Mouse (Mus musculus): ENCODE measurements at regions not wholly inside any gene's neighbourhood (a gene's known extent, or its start where the extent isn't known, plus 50 kb on each side); places are given as distances from the start of the nearest gene placed in this dataset.

GRCm38 (mm10) chr9:71028102-71028501 lies 76.1 kb upstream of the Lipc start:
- no peaks in the 10 kb centered on the region for H3K9me3 ChIP-seq (ENCODE audit: control insufficient read depth)
- WGBS, result 87% methylated on average over 2 of the region's 2 CpGs
- H3K9ac ChIP-seq (ENCODE audit: low read depth, low read length), result no peak overlapping the region
- no peak for TF ChIP-seq CTCF (IDR thresholded peaks at IDR 0.05; ENCODE audit: low read depth)
- H3K27me3 ChIP-seq (replicated peaks; ENCODE audit: control insufficient read depth, insufficient read depth, low read length), result no peaks in the 10 kb centered on the region
- H3K4me1 ChIP-seq (replicated peaks; ENCODE audit: control insufficient read depth, insufficient read depth, low read length), result no peaks in the 10 kb centered on the region
- no peak overlapping the region for H3K27ac ChIP-seq (ENCODE audit: low read depth, low read length)
- ATAC-seq, result no peak
- H3K4me2 ChIP-seq (replicated peaks; ENCODE audit: low read depth), result no peak overlapping the region
- no peak overlapping the region for H3K4me3 ChIP-seq (ENCODE audit: low read depth, low read length)
- H3K36me3 ChIP-seq (ENCODE audit: control insufficient read depth, insufficient read depth), result no peaks in the 10 kb centered on the region

- no peak for ATAC-seq
- whole genome bisulfite sequencing, result 69% methylated on average over 2 of the region's 2 CpGs
Measured at GRCm38 (mm10) chr9:71027626-71028025, 75.6 kb upstream of the Lipc start.

GRCm38 (mm10) chr9:71025196-71025595 lies 73.2 kb upstream of the Lipc start:
- no peak overlapping the region for H3K4me3 ChIP-seq (ENCODE audit: low read depth, low read length)
- 77% methylated on average over 3 of the region's 3 CpGs for WGBS
- no peaks in the 10 kb centered on the region for H3K4me1 ChIP-seq (replicated peaks; ENCODE audit: control insufficient read depth, insufficient read depth, low read length)
- TF ChIP-seq CTCF (IDR thresholded peaks at IDR 0.05; ENCODE audit: low read depth), result no peak
- no peaks in the 10 kb centered on the region for H3K9me3 ChIP-seq (ENCODE audit: control insufficient read depth)
- no peak overlapping the region for H3K27ac ChIP-seq (ENCODE audit: low read depth, low read length)
- H3K36me3 ChIP-seq (ENCODE audit: control insufficient read depth, insufficient read depth), result no peaks in the 10 kb centered on the region
- no peak overlapping the region for H3K4me2 ChIP-seq (replicated peaks; ENCODE audit: low read depth)
- ATAC-seq, result no peak
- no peaks in the 10 kb centered on the region for H3K27me3 ChIP-seq (replicated peaks; ENCODE audit: control insufficient read depth, insufficient read depth, low read length)
- H3K9ac ChIP-seq (ENCODE audit: low read depth, low read length), result no peak overlapping the region

More at GRCm38 (mm10) chr9:71027626-71028025, 75.6 kb upstream of the Lipc start:
- no peak overlapping the region for H3K4me2 ChIP-seq (replicated peaks; ENCODE audit: low read depth)
- H3K4me3 ChIP-seq (ENCODE audit: low read depth, low read length), result no peak overlapping the region
- TF ChIP-seq CTCF (IDR thresholded peaks at IDR 0.05; ENCODE audit: low read depth), result no peak
- H3K9me3 ChIP-seq (ENCODE audit: control insufficient read depth), result no peaks in the 10 kb centered on the region
- no peak overlapping the region for H3K27ac ChIP-seq (ENCODE audit: low read depth, low read length)
- no peak overlapping the region for H3K9ac ChIP-seq (ENCODE audit: low read depth, low read length)
- no peaks in the 10 kb centered on the region for H3K36me3 ChIP-seq (ENCODE audit: control insufficient read depth, insufficient read depth)
- H3K27me3 ChIP-seq (replicated peaks; ENCODE audit: control insufficient read depth, insufficient read depth, low read length), result no peaks in the 10 kb centered on the region
- H3K4me1 ChIP-seq (replicated peaks; ENCODE audit: control insufficient read depth, insufficient read depth, low read length), result no peaks in the 10 kb centered on the region

GRCm38 (mm10) chr9:71018206-71018605 lies 66.2 kb upstream of the Lipc start:
- no peak for TF ChIP-seq CTCF (IDR thresholded peaks at IDR 0.05; ENCODE audit: low read depth)
- Histone ChIP-seq H3K9ac (ENCODE audit: low read depth, low read length) (no peak overlapping the region), H3K36me3 (ENCODE audit: control insufficient read depth, insufficient read depth) (no peaks in the 10 kb centered on the region), H3K4me1 (replicated peaks; ENCODE audit: control insufficient read depth, insufficient read depth, low read length) (no peaks in the 10 kb centered on the region), H3K27ac (ENCODE audit: low read depth, low read length) (no peak overlapping the region), H3K27me3 (replicated peaks; ENCODE audit: control insufficient read depth, insufficient read depth, low read length) (no peaks in the 10 kb centered on the region), H3K4me3 (ENCODE audit: low read depth, low read length) (no peak overlapping the region), H3K9me3 (ENCODE audit: control insufficient read depth) (no peaks in the 10 kb centered on the region), H3K4me2 (replicated peaks; ENCODE audit: low read depth) (no peak overlapping the region)
- ATAC-seq, result no peak
- WGBS, result 79% methylated on average over 9 of the region's 9 CpGs

GRCm38 (mm10) chr9:71017396-71018179 lies 65.6 kb upstream of the Lipc start:
- Histone ChIP-seq H3K27ac (ENCODE audit: low read depth, low read length) (no peak overlapping the region), H3K27me3 (replicated peaks; ENCODE audit: control insufficient read depth, insufficient read depth, low read length) (no peaks in the 10 kb centered on the region), H3K36me3 (ENCODE audit: control insufficient read depth, insufficient read depth) (no peaks in the 10 kb centered on the region), H3K9me3 (ENCODE audit: control insufficient read depth) (no peaks in the 10 kb centered on the region), H3K4me1 (replicated peaks; ENCODE audit: control insufficient read depth, insufficient read depth, low read length) (no peaks in the 10 kb centered on the region), H3K9ac (ENCODE audit: low read depth, low read length) (no peak overlapping the region), H3K4me2 (replicated peaks; ENCODE audit: low read depth) (no peak overlapping the region), H3K4me3 (ENCODE audit: low read depth, low read length) (no peak overlapping the region)
- ATAC-seq, result no peak
- TF ChIP-seq CTCF (IDR thresholded peaks at IDR 0.05; ENCODE audit: low read depth), result no peak
- WGBS, result 80% methylated on average over 10 of the region's 10 CpGs

GRCm38 (mm10) chr9:71015942-71016341 lies 63.9 kb upstream of the Lipc start:
- 85% methylated on average over 3 of the region's 3 CpGs for WGBS
- H3K36me3 ChIP-seq (ENCODE audit: control insufficient read depth, insufficient read depth), result no peaks in the 10 kb centered on the region
- H3K9me3 ChIP-seq (ENCODE audit: control insufficient read depth), result no peaks in the 10 kb centered on the region
- H3K27me3 ChIP-seq (replicated peaks; ENCODE audit: control insufficient read depth, insufficient read depth, low read length), result no peaks in the 10 kb centered on the region
- no peak overlapping the region for H3K4me2 ChIP-seq (replicated peaks; ENCODE audit: low read depth)
- no peaks in the 10 kb centered on the region for H3K4me1 ChIP-seq (replicated peaks; ENCODE audit: control insufficient read depth, insufficient read depth, low read length)
- TF ChIP-seq CTCF (IDR thresholded peaks at IDR 0.05; ENCODE audit: low read depth), result no peak
- H3K9ac ChIP-seq (ENCODE audit: low read depth, low read length), result no peak overlapping the region
- no peak for ATAC-seq
- H3K27ac ChIP-seq (ENCODE audit: low read depth, low read length), result no peak overlapping the region
- H3K4me3 ChIP-seq (ENCODE audit: low read depth, low read length), result no peak overlapping the region

Measured in intestine, postnatal 0 days (tissue).